Mouse (Mus musculus) brain, embryonic 14.5 days (tissue): ENCODE data around the gene Klrb1f.

ENCODE experiments used
- CTCF ChIP-seq: fragments of 200-500 bp; IDR thresholded peaks from 2 replicates; pipeline ENCODE4 v1.5.1; 2012; ENCODE audit warnings: inconsistent platforms, mild to moderate bottlenecking, moderate library complexity, borderline replicate concordance; ENCODE audit not compliant: insufficient read depth, insufficient read length; ENCODE audit errors: extremely low read depth
- POLR2A ChIP-seq: fragments of 200-500 bp; IDR thresholded peaks from 2 replicates; pipeline ENCODE4 v1.6.1; 2012; ENCODE audit warnings: mild to moderate bottlenecking, inconsistent platforms, borderline replicate concordance; ENCODE audit not compliant: poor library complexity, insufficient read depth, insufficient read length, severe bottlenecking; ENCODE audit errors: extremely low read depth

DNA sequence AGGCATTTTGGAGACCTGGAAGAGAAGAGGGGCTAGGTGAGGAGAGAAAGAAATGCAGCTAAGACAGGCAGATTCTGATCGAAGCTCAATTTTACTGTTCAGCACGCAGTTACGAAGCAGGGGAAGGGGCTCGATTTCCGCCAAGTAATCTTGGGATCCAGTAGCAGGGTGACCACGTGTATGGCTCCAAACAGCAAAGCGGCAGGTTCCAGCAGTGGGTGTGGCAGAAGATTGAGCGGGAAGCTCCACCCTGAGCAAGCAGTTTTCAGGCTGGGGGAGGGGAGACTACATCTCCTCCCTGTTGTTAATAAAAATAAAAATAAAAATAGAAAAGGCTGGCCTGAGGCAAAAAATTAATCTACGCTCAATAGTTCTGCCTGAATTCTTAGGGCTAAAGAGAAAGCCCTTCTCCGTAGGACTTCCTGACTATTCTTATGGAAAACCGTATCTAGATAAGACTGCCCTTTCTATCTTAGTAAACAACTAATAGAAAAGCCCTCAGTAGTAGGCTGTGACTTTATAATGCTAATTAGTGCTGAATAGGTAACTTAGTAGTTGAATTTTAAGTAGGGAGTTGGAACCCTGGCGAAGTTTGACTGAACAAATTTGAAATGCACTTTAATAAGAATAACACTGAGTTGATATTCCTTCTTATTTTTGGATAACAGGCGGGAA, 48.8 kb upstream of the Klrb1f start:
- TF ChIP-seq POLR2A = no peak
- TF ChIP-seq CTCF = no peak
